Mouse (Mus musculus) kidney, postnatal 0 days (tissue): ENCODE data around the gene Ptgfrn. TPM values are rescaled to one million over a fixed set of nuclear protein-coding genes. Genes with fewer than 3 reads are reported as not detected.

Experiments used
- ATAC-seq: fragments of 200-750 bp; cut with Nextera tagmentation; replicated peaks from 2 replicates; pipeline ENCODE4 v1.8.0; 2017; ENCODE audit warnings: low read depth, moderate number of reproducible peaks, moderate TSS enrichment, moderate library complexity; ENCODE audit not compliant: low FRiP score
- DNase-seq: peaks from one replicate; pipeline ENCODE4 v3.0.0-alpha.2; 2016; ENCODE audit warnings: low spot score
- H3K27ac ChIP-seq: fragments of 300-500 bp; sonication (generic); 2 replicates; pipeline ENCODE4 v1.5.1; 2014; ENCODE audit warnings: mild to moderate bottlenecking
- H3K27me3 ChIP-seq: fragments of 300-500 bp; sonication (generic); 2 replicates; pipeline ENCODE4 v1.6.1; 2014; ENCODE audit warnings: low read length, mixed read lengths; ENCODE audit not compliant: insufficient read depth
- H3K36me3 ChIP-seq: fragments of 300-500 bp; sonication (generic); 2 replicates; pipeline ENCODE4 v1.6.1; 2014; ENCODE audit warnings: low read length, mixed read lengths; ENCODE audit not compliant: insufficient read depth
- H3K4me1 ChIP-seq: fragments of 300-500 bp; sonication (generic); replicated peaks from 2 replicates; pipeline ENCODE4 v1.6.1; 2014; ENCODE audit warnings: antibody characterized with exemption, low read length, mixed read lengths; ENCODE audit not compliant: insufficient read depth
- H3K4me2 ChIP-seq: fragments of 300-500 bp; sonication (generic); 2 replicates; pipeline ENCODE4 v1.6.1; 2014; ENCODE audit warnings: mild to moderate bottlenecking, low read length, moderate library complexity, mixed read lengths
- H3K4me3 ChIP-seq: fragments of 300-500 bp; sonication (generic); replicated peaks from 2 replicates; pipeline ENCODE4 v1.5.1; 2014; ENCODE audit warnings: low read depth, low read length
- H3K9ac ChIP-seq: fragments of 300-500 bp; sonication (generic); 2 replicates; pipeline ENCODE4 v1.6.1; 2014; ENCODE audit warnings: low read depth, low read length
- H3K9me3 ChIP-seq: fragments of 300-500 bp; sonication (generic); replicated peaks from 2 replicates; pipeline ENCODE4 v1.6.1; 2016; ENCODE audit warnings: low read length, inconsistent platforms, mixed read lengths
- CTCF ChIP-seq: IDR thresholded peaks from 2 replicates; pipeline ENCODE4 v1.5.1; 2016; ENCODE audit warnings: antibody characterized with exemption, low read depth, mild to moderate bottlenecking, moderate library complexity
- WGBS: fragments of 180-500 bp; shearing (Covaris S2); extraction: QIAGEN DNeasy Blood & Tissue Kit; methylation state at CpG from one replicate; pipeline ENCODE4 v1.1.7; 2014; 5-methylcytosine and 5-hydroxymethylcytosine counted together
- polyA plus RNA-seq: library from polyadenylated mRNA; unstranded; fragments of >200 nt; fragmentation: Nextera tagmentation; extraction: Ambion mirVana; gene quantifications from 2 replicates; pipeline ENCODE4 v1.2.1, GENCODE M21; 2015

Gene Ptgfrn
- polyA plus RNA-seq, 1 experiment from 2014 or later, result 2.1 TPM

DNA sequence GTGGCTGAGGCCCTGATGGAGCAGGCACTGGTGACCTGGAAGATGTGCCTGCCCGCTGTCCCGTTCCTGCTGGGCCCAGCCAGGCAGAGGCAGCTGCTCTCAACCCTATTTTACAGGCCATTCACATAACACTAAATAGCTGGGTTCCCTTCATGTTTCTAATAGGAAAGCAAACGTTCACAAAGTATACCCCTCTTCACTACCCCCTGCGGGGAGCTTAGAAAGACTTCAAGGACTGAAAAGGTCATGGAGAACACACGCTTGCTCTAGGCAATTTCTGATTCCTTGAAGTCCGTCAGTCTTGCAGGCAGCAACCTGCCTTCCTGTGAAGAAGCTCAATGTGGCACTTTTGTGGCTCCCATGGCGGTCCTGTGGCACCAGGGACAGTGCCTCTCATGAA lies 68.1 kb downstream of the Ptgfrn start:
- no peaks in the 10 kb centered on the region for H3K9me3 ChIP-seq
- H3K4me2 ChIP-seq, result no peak overlapping the region
- H3K9ac ChIP-seq, result no peak overlapping the region
- 88% methylated on average over 7 of the region's 7 CpGs for whole genome bisulfite sequencing
- no peaks in the 10 kb centered on the region for H3K4me1 ChIP-seq
- DNase-seq (no peak), ATAC-seq (no peak)
- H3K27ac ChIP-seq, result no peak overlapping the region
- TF ChIP-seq CTCF, result no peak
- no peak overlapping the region for H3K4me3 ChIP-seq
- H3K36me3 ChIP-seq, result no peaks in the 10 kb centered on the region
- no peaks in the 10 kb centered on the region for H3K27me3 ChIP-seq

DNA sequence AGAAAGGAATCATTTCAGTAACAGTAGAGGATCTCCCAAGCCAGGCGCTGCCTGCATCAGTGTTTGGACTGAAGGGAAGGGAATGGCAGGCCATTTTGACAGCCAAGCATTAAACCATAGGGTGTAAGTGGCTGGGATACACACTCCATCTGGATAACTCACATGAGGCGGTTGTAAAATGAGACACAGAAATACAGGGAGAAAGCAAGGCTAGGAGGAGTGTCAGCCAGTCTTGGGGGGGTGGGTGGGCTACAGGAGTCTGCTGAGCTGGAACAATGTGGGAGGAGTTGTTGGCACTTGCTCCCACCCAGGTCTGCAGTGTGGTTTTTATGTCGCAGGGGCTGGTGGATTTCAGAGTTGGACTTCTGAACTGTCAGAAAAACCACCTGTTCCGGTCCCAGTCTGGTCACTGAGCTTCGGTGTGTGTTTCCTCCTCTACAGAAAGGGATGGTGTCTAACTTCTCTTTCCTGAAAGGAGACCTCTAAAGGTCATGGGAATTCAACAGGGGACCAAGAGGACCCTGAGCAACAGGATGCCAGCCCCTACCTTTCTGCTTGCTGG lies 72.0 kb downstream of the Ptgfrn start:
- peak; percentile 62 for DNase-seq
- H3K9ac ChIP-seq, result no peak overlapping the region
- H3K4me2 ChIP-seq, result no peak overlapping the region
- no peaks in the 10 kb centered on the region for H3K36me3 ChIP-seq
- WGBS, result 38% methylated on average over 5 of the region's 5 CpGs
- no peaks in the 10 kb centered on the region for H3K27me3 ChIP-seq
- H3K4me1 ChIP-seq, result no peaks in the 10 kb centered on the region
- no peak overlapping the region for H3K4me3 ChIP-seq
- no peak overlapping the region for H3K27ac ChIP-seq
- no peaks in the 10 kb centered on the region for H3K9me3 ChIP-seq
- 0 out of 2 replicates have a peak, but pooled peaks have one; percentile 13 for ATAC-seq
- TF ChIP-seq CTCF, result no peak

DNA sequence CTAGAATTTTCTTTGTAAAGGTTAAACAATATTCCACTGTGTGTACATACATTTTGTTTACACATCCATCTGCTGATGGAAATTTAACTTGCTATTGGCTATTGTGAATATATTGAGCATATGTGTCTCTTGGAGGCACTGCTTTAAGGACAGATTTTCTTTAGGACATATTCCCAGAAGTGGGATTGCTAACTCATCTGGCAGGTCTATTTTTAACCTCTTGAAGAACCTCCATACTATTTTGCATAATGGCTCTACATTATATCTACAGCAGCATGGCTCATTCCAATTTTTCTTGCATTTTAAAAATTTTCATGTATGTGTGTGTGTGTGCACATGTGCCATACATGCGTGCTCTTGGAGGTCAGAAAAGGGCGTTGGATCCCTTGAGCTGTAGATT lies 74.1 kb downstream of the Ptgfrn start:
- Histone ChIP-seq H3K27ac (no peak overlapping the region), H3K9ac (no peak overlapping the region), H3K36me3 (no peaks in the 10 kb centered on the region), H3K4me2 (no peak overlapping the region), H3K27me3 (no peaks in the 10 kb centered on the region), H3K4me3 (no peak overlapping the region), H3K9me3 (no peaks in the 10 kb centered on the region), H3K4me1 (0 out of 2 replicates have a peak, but pooled peaks cover 4% of the 10 kb centered on the region)
- no peak for ATAC-seq
- no peak for TF ChIP-seq CTCF
- DNase-seq, result no peak
- 87% methylated on average over 2 of the region's 2 CpGs for WGBS

DNA sequence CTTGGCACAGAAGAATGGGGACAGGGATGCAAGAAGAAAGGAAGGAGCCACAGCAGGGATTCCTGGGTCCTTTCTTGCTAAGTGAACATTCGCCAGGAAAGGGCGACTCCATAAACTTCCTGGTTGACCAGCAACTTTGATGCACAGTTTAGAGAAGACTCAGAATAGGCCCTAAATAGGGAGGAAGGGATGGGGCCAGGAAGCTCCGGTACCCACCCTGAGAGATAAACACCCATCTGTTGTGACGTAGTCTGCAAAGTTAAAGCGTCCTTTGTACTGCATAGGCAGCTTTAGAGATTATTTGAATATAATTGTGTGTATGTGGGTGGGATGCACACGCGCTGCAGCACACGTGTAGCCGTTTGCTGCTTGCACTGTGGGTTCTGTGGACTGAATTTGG lies 75.6 kb downstream of the Ptgfrn start:
- Histone ChIP-seq H3K4me3 (no peak overlapping the region), H3K27me3 (no peaks in the 10 kb centered on the region), H3K9ac (no peak overlapping the region), H3K4me1 (0 out of 2 replicates have a peak, but pooled peaks cover 4% of the 10 kb centered on the region), H3K9me3 (no peaks in the 10 kb centered on the region), H3K36me3 (no peaks in the 10 kb centered on the region), H3K4me2 (no peak overlapping the region), H3K27ac (no peak overlapping the region)
- TF ChIP-seq CTCF, result no peak
- no peak for ATAC-seq
- 92% methylated on average over 9 of the region's 9 CpGs for WGBS
- no peak for DNase-seq

DNA sequence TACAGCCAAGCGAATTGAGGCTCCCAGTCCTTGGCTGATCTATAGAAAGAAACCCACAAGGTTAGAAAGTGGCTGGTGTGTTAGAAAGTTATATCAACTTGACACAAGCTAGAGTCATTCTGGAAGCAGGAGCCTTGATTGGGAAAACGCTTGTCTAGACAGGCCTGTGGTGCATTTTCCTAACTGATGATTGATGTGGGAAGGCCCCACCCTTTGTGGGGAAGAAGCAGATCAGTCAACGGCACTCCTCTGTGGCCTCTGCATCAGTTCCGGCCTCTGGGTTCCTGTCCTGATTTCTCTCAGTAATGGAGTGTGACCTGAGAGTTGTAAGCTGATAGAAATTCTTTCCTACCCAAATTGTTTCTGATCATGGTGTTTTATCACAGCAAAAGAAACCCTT lies 76.4 kb downstream of the Ptgfrn start:
- TF ChIP-seq CTCF, result no peak
- H3K4me1 ChIP-seq, result 0 out of 2 replicates have a peak, but pooled peaks cover 4% of the 10 kb centered on the region
- no peak for ATAC-seq
- H3K27me3 ChIP-seq, result no peaks in the 10 kb centered on the region
- WGBS, result 47% methylated on average over 4 of the region's 4 CpGs
- no peak overlapping the region for H3K27ac ChIP-seq
- no peaks in the 10 kb centered on the region for H3K9me3 ChIP-seq
- DNase-seq, result no peak
- no peaks in the 10 kb centered on the region for H3K36me3 ChIP-seq
- H3K4me3 ChIP-seq, result no peak overlapping the region
- H3K9ac ChIP-seq, result no peak overlapping the region
- H3K4me2 ChIP-seq, result no peak overlapping the region

DNA sequence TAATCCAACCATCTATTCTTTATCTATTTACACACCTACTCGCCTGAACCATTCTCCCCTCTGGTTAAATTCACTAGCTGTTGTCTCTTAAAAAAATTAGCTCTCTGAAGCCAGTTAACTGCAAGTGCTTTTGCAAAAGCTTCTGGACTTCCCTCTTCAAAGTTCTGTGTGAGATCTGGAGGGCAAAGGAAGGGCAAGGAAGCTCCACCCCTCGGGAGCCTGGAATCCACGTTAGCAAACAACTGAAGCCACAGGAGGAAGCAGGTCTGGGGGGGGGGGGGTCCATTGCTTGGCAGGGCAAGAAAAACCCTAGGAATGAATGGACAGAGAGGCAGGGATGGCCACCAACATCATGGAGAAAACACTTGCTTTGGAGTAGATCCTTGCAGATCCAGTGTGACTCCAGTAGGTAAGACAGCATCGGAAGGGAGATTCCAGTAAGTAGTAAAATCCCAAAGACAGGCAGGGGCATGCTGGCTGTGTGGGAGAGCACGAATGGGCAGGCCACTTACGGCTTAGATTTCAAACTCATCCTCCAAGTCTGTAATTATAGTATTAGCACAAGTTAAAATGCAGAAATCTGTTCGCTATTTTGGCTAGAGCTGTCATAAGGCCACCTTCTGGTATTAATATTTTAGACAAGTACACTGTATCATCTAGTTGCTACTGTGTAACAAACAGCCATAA lies 78.5 kb downstream of the Ptgfrn start:
- Histone ChIP-seq H3K4me2 (no peak overlapping the region), H3K4me3 (no peak overlapping the region), H3K9me3 (no peaks in the 10 kb centered on the region), H3K27ac (no peak overlapping the region), H3K4me1 (0 out of 2 replicates have a peak, but pooled peaks cover 4% of the 10 kb centered on the region), H3K27me3 (no peaks in the 10 kb centered on the region), H3K9ac (no peak overlapping the region), H3K36me3 (no peaks in the 10 kb centered on the region)
- WGBS, result 34% methylated on average over 7 of the region's 7 CpGs
- no peak for TF ChIP-seq CTCF
- DNase-seq (peak; percentile 46), ATAC-seq (no peak)
